In genomic region chr16:88569732-88570131, GRCm38 (mm10) we compare ENCODE assay signal across 25 mouse cellular contexts. TPM values are rescaled to one million over a fixed set of nuclear protein-coding genes. Genes with fewer than 3 reads are reported as not detected.
DNase-seq lines count a peak whose midpoint lies in the region; ATAC-seq and TF ChIP-seq lines count a peak whose summit lies in the region.
"Had no signal": no experiment of that assay in that cellular context is flagged by ENCODE, and none has a peak within 500 bp of the region (broad histone marks: within the 10 kb centered on the region; RNA-seq: fewer than 3 reads in every experiment).

No protein-coding gene starts in this region.

- no peaks in the 10 kb centered on the region for H3K36me3 ChIP-seq in kidney, embryonic 16.5 days (ENCODE audit: insufficient read depth, low read length)
- H3K36me3 ChIP-seq in kidney, adult 2 months (ENCODE audit: control insufficient read depth, insufficient read depth, low read length) = no peaks in the 10 kb centered on the region
- no peaks in the 10 kb centered on the region for H3K36me3 ChIP-seq in midbrain, embryonic 11.5 days (ENCODE audit: control insufficient read depth, insufficient read depth, low read length)
- H3K36me3 ChIP-seq in midbrain, embryonic 10.5 days = no peaks in the 10 kb centered on the region
- no peaks in the 10 kb centered on the region for H3K36me3 ChIP-seq in intestine, embryonic 16.5 days (ENCODE audit: control insufficient read depth, insufficient read depth, low read length)
- H3K36me3 ChIP-seq: embryonic facial prominence, embryonic 10.5 days; embryonic facial prominence, embryonic 12.5 days; forebrain, embryonic 15.5 days had no signal

- H3K4me3 ChIP-seq in kidney, embryonic 16.5 days (ENCODE audit: low read length) = no peak overlapping the region
- H3K4me3 ChIP-seq in kidney, adult 2 months (ENCODE audit: insufficient read depth, low read depth, low read length) = no peak overlapping the region
- no peak overlapping the region for H3K4me3 ChIP-seq in midbrain, embryonic 11.5 days (ENCODE audit: low read depth, low read length)
- H3K4me3 ChIP-seq in midbrain, embryonic 10.5 days = no peak overlapping the region
- no peak overlapping the region for H3K4me3 ChIP-seq in intestine, embryonic 16.5 days (ENCODE audit: low read length)
- H3K4me3 ChIP-seq: embryonic facial prominence, embryonic 10.5 days; embryonic facial prominence, embryonic 12.5 days; forebrain, embryonic 13.5 days; forebrain, embryonic 15.5 days had no signal

- intact Hi-C loops in left cerebral cortex, postnatal 4 days (cut with DNase I) = no loop called here

- TF ChIP-seq POLR2A in kidney, adult 2 months (IDR thresholded peaks at IDR 0.05; ENCODE audit: low read depth, low read length) = no peak

- no peak for ATAC-seq in kidney, embryonic 16.5 days (ENCODE audit: low FRiP score, low TSS enrichment)
- no peak for ATAC-seq in midbrain, embryonic 11.5 days (ENCODE audit: low FRiP score)
- ATAC-seq in intestine, embryonic 16.5 days = peak; percentile 94
- ATAC-seq: forebrain, embryonic 13.5 days; forebrain, embryonic 15.5 days had no signal

- H3K27me3 ChIP-seq in kidney, embryonic 16.5 days (ENCODE audit: insufficient read depth, low read length) = no peaks in the 10 kb centered on the region
- H3K27me3 ChIP-seq in kidney, adult 2 months (replicated peaks; ENCODE audit: control insufficient read depth, insufficient read depth, low read length) = no peaks in the 10 kb centered on the region
- no peaks in the 10 kb centered on the region for H3K27me3 ChIP-seq in midbrain, embryonic 11.5 days (ENCODE audit: control insufficient read depth, insufficient read depth, low read length)
- no peaks in the 10 kb centered on the region for H3K27me3 ChIP-seq in midbrain, embryonic 10.5 days (ENCODE audit: low read depth, poor library complexity, severe bottlenecking)
- H3K27me3 ChIP-seq in intestine, embryonic 16.5 days (replicated peaks; ENCODE audit: control insufficient read depth, insufficient read depth, low read length) = no peaks in the 10 kb centered on the region
- H3K27me3 ChIP-seq: embryonic facial prominence, embryonic 12.5 days; forebrain, embryonic 13.5 days; forebrain, embryonic 15.5 days had no signal

- H3K9me3 ChIP-seq in kidney, embryonic 16.5 days (ENCODE audit: low read length) = no peaks in the 10 kb centered on the region
- no peaks in the 10 kb centered on the region for H3K9me3 ChIP-seq in midbrain, embryonic 11.5 days (ENCODE audit: control insufficient read depth, low read length)
- no peaks in the 10 kb centered on the region for H3K9me3 ChIP-seq in midbrain, embryonic 10.5 days (replicated peaks)
- no peaks in the 10 kb centered on the region for H3K9me3 ChIP-seq in intestine, embryonic 16.5 days (ENCODE audit: control insufficient read depth, low read length)
- H3K9me3 ChIP-seq: embryonic facial prominence, embryonic 10.5 days; embryonic facial prominence, embryonic 12.5 days; forebrain, embryonic 13.5 days; forebrain, embryonic 15.5 days had no signal

- no peak for TF ChIP-seq CTCF in kidney, adult 2 months (conservative IDR thresholded peaks at IDR 0.05; ENCODE audit: insufficient read depth, insufficient read length, low read depth, low read length)

- DNase-seq in kidney, adult 2 months = no peak
- DNase-seq in midbrain, embryonic 11.5 days (ENCODE audit: low spot score, missing footprints) = peak; percentile 44
- DNase-seq in midbrain, embryonic 10.5 days (ENCODE audit: low spot score) = no peak
- DNase-seq in adrenal gland, adult 8-10 months = no peak
- no peak for DNase-seq in left cerebral cortex, postnatal 4 days
- DNase-seq: adrenal gland, adult 2 months; adrenal gland, postnatal 14 days; adrenal gland, postnatal 36 days; cerebellum, adult 11-12 months; cerebellum, adult 2 months; cerebellum, adult 9-10 months; cerebellum, postnatal 10 days; cerebellum, postnatal 25 days had no signal

- H3K9ac ChIP-seq in kidney, embryonic 16.5 days (replicated peaks; ENCODE audit: low read length) = no peak overlapping the region
- H3K9ac ChIP-seq in midbrain, embryonic 11.5 days (ENCODE audit: low read length) = no peak overlapping the region
- H3K9ac ChIP-seq in intestine, embryonic 16.5 days (ENCODE audit: low read depth, low read length) = no peak overlapping the region
- H3K9ac ChIP-seq: embryonic facial prominence, embryonic 12.5 days; forebrain, embryonic 13.5 days; forebrain, embryonic 15.5 days had no signal

- 70% methylated on average over 3 of the region's 3 CpGs for WGBS in kidney, embryonic 16.5 days
- WGBS in kidney, adult 2 months = 66% methylated on average over 3 of the region's 3 CpGs
- 89% methylated on average over 3 of the region's 3 CpGs for WGBS in midbrain, embryonic 11.5 days
- 93% methylated on average over 3 of the region's 3 CpGs for whole genome bisulfite sequencing in midbrain, embryonic 10.5 days
- WGBS in intestine, embryonic 16.5 days = 66% methylated on average over 3 of the region's 3 CpGs

- no peak overlapping the region for H3K4me2 ChIP-seq in kidney, embryonic 16.5 days (replicated peaks; ENCODE audit: low read depth, low read length)
- no peak overlapping the region for H3K4me2 ChIP-seq in midbrain, embryonic 11.5 days
- H3K4me2 ChIP-seq in intestine, embryonic 16.5 days (ENCODE audit: low read depth, low read length) = no peak overlapping the region
- H3K4me2 ChIP-seq: embryonic facial prominence, embryonic 12.5 days; forebrain, embryonic 13.5 days; forebrain, embryonic 15.5 days had no signal

- H3K4me1 ChIP-seq in kidney, embryonic 16.5 days (ENCODE audit: insufficient read depth, low read length) = peaks cover 4% of the 10 kb centered on the region; the same call in 1 of the 2 replicates
- peaks cover 7% of the 10 kb centered on the region; the same call in 1 of the 2 replicates for H3K4me1 ChIP-seq in kidney, adult 2 months (ENCODE audit: control insufficient read depth, insufficient read depth, low read length)
- no peaks in the 10 kb centered on the region for H3K4me1 ChIP-seq in midbrain, embryonic 11.5 days (ENCODE audit: control insufficient read depth, insufficient read depth, low read length)
- no peaks in the 10 kb centered on the region for H3K4me1 ChIP-seq in midbrain, embryonic 10.5 days
- no peaks in the 10 kb centered on the region for H3K4me1 ChIP-seq in intestine, embryonic 16.5 days (ENCODE audit: control insufficient read depth, insufficient read depth, low read length)
- H3K4me1 ChIP-seq: embryonic facial prominence, embryonic 10.5 days; embryonic facial prominence, embryonic 12.5 days; forebrain, embryonic 13.5 days; forebrain, embryonic 15.5 days had no signal

- H3K27ac ChIP-seq in kidney, embryonic 16.5 days (ENCODE audit: low read length) = peak overlapping the region; percentile 64
- H3K27ac ChIP-seq in kidney, adult 2 months (ENCODE audit: insufficient read depth, low read depth, low read length) = no peak overlapping the region; the same call in 1 of the 2 replicates
- no peak overlapping the region for H3K27ac ChIP-seq in midbrain, embryonic 11.5 days (ENCODE audit: low read depth, low read length)
- no peak overlapping the region for H3K27ac ChIP-seq in midbrain, embryonic 10.5 days (replicated peaks)
- H3K27ac ChIP-seq in intestine, embryonic 16.5 days (ENCODE audit: low read length) = peak overlapping the region; percentile 77
- H3K27ac ChIP-seq: embryonic facial prominence, embryonic 10.5 days; embryonic facial prominence, embryonic 12.5 days; forebrain, embryonic 13.5 days; forebrain, embryonic 15.5 days had no signal

RNA-seq across cellular contexts. Expression of gene Cldn8, which starts 6.7 kb away (rescaled TPM):
- 140 and 143 TPM in 2 replicates for polyA plus RNA-seq in kidney, embryonic 16.5 days (2015; fragmentation: Nextera tagmentation; extraction: Ambion mirVana)
- 46.8 and 49.4 TPM in 2 replicates for polyA plus RNA-seq in kidney, adult 2 months (2012; rRNA removed)
- 0.37 and 0.38 TPM in 2 replicates for polyA plus RNA-seq in midbrain, embryonic 11.5 days (2014; fragmentation: Nextera tagmentation; extraction: Ambion mirVana)
- 0.62 and 0.80 TPM in 2 replicates for polyA plus RNA-seq in midbrain, embryonic 10.5 days (2016; fragmentation: Nextera tagmentation; extraction: Ambion mirVana)
- 107 and 111 TPM in 2 replicates for polyA plus RNA-seq in intestine, embryonic 16.5 days (2015; fragmentation: Nextera tagmentation; extraction: Ambion mirVana)
- not detected for total RNA-seq in adrenal gland, adult 8-10 months (2022)
- total RNA-seq in left cerebral cortex, postnatal 4 days (2021) = under 1 TPM in 1 of 2 experiments, not detected in 1; 0.28 TPM
- total RNA-seq: adrenal gland, adult 2 months; adrenal gland, postnatal 14 days; adrenal gland, postnatal 36 days; MEL had no signal
- polyA plus RNA-seq: adrenal gland, adult 2 months; C2C12; cerebellum, adult 2 months; cortical plate, adult 2 months; forebrain, embryonic 13.5 days; forebrain, embryonic 15.5 days had no signal

RNA-seq across cellular contexts. Expression of gene Krtap24-1, which starts 42.3 kb away (rescaled TPM):
- polyA plus RNA-seq in kidney, embryonic 16.5 days (2015; fragmentation: Nextera tagmentation; extraction: Ambion mirVana) = not detected in 2 replicates
- polyA plus RNA-seq in kidney, adult 2 months (2012; rRNA removed) = not detected in 2 replicates
- polyA plus RNA-seq in midbrain, embryonic 11.5 days (2014; fragmentation: Nextera tagmentation; extraction: Ambion mirVana) = not detected in 2 replicates
- not detected in 2 replicates for polyA plus RNA-seq in midbrain, embryonic 10.5 days (2016; fragmentation: Nextera tagmentation; extraction: Ambion mirVana)
- polyA plus RNA-seq in intestine, embryonic 16.5 days (2015; fragmentation: Nextera tagmentation; extraction: Ambion mirVana) = not detected in 2 replicates
- total RNA-seq in adrenal gland, adult 8-10 months (2022) = not detected
- not detected for total RNA-seq in left cerebral cortex, postnatal 4 days (2021)
- total RNA-seq: adrenal gland, adult 2 months; adrenal gland, postnatal 14 days; adrenal gland, postnatal 36 days; ES-E14; MEL had no signal
- polyA plus RNA-seq: adrenal gland, adult 2 months; C2C12; cerebellum, adult 2 months; cortical plate, adult 2 months; embryonic facial prominence, embryonic 10.5 days; embryonic facial prominence, embryonic 12.5 days; forebrain, embryonic 11.5 days; forebrain, embryonic 13.5 days; forebrain, embryonic 15.5 days had no signal

RNA-seq across cellular contexts. Expression of gene 2310079G19Rik, which starts 57.7 kb away (rescaled TPM):
- polyA plus RNA-seq in kidney, embryonic 16.5 days (2015; fragmentation: Nextera tagmentation; extraction: Ambion mirVana) = not detected in 2 replicates
- polyA plus RNA-seq in kidney, adult 2 months (2012; rRNA removed) = not detected in 2 replicates
- not detected in 2 replicates for polyA plus RNA-seq in midbrain, embryonic 11.5 days (2014; fragmentation: Nextera tagmentation; extraction: Ambion mirVana)
- polyA plus RNA-seq in midbrain, embryonic 10.5 days (2016; fragmentation: Nextera tagmentation; extraction: Ambion mirVana) = not detected in 2 replicates
- polyA plus RNA-seq in intestine, embryonic 16.5 days (2015; fragmentation: Nextera tagmentation; extraction: Ambion mirVana) = not detected in 2 replicates
- total RNA-seq in adrenal gland, adult 8-10 months (2022) = not detected
- not detected for total RNA-seq in left cerebral cortex, postnatal 4 days (2021)
- total RNA-seq: adrenal gland, adult 2 months; adrenal gland, postnatal 14 days; adrenal gland, postnatal 36 days; ES-E14; MEL had no signal
- polyA plus RNA-seq: adrenal gland, adult 2 months; C2C12; cerebellum, adult 2 months; cortical plate, adult 2 months; embryonic facial prominence, embryonic 10.5 days; embryonic facial prominence, embryonic 12.5 days; embryonic facial prominence, embryonic 14.5 days; forebrain, embryonic 11.5 days; forebrain, embryonic 13.5 days; forebrain, embryonic 15.5 days had no signal

Comparison
In these comparisons a context has a peak if more than half of its experiments do, and no peak if none do; other contexts are left out.
1. H3K27ac ChIP-seq: peak in kidney, embryonic 16.5 days (single experiment) and intestine, embryonic 16.5 days (single experiment); none in kidney, adult 2 months (single experiment), midbrain, embryonic 11.5 days (single experiment) and midbrain, embryonic 10.5 days (single experiment).
2. RNA of gene Cldn8, which starts 6.7 kb away (polyA plus RNA-seq): 140 to 143 TPM in kidney, embryonic 16.5 days, 107 to 111 TPM in intestine, embryonic 16.5 days and 46.8 to 49.4 TPM in kidney, adult 2 months; 0.62 to 0.80 TPM in midbrain, embryonic 10.5 days and 0.37 to 0.38 TPM in midbrain, embryonic 11.5 days; every median in the first group is over 10 times any median in the second.